Mouse (Mus musculus) thymus, adult 18-20 months (tissue): ENCODE measurements around the gene Syt10.
"Not testable (repeated sequence)": the region's sequence is repeated elsewhere in the genome, so short reads cannot be mapped to it uniquely, and the experiment has no call there.

Source experiments
- DNase-seq, 2 experiments: peaks; one replicate each; pipeline ENCODE4 v3.0.0; 2022; ENCODE audit warnings: mixed read lengths in 2 of 2

The Syt10 gene

GRCm38 (mm10) chr15:89841364-89842017 lies at the start of gene Syt10:
TSS of gene Syt10 (minus strand) at chr15:89841860.
- no peak for DNase-seq

- DNase-seq: no peak
Measured at GRCm38 (mm10) chr15:89883799-89884198, 42.1 kb upstream of the Syt10 start.

GRCm38 (mm10) chr15:89878981-89879380 lies 37.3 kb upstream of the Syt10 start:
- no peak for DNase-seq

- DNase-seq: no peak
Measured at GRCm38 (mm10) chr15:89816098-89816497, 25.6 kb downstream of the Syt10 start.

GRCm38 (mm10) chr15:89804478-89804877 lies 37.2 kb downstream of the Syt10 start:
- DNase-seq: no peak

- DNase-seq: no peak
Measured at GRCm38 (mm10) chr15:89779928-89780327, 61.7 kb downstream of the Syt10 start.

- not testable (repeated sequence) for DNase-seq
Measured at GRCm38 (mm10) chr15:89766016-89766415, 75.6 kb downstream of the Syt10 start.

GRCm38 (mm10) chr15:89733611-89734010 lies 108.0 kb downstream of the Syt10 start:
- DNase-seq: no peak
